Mouse (Mus musculus): ENCODE data around the gene Rassf3.

Gene Rassf3

DNA sequence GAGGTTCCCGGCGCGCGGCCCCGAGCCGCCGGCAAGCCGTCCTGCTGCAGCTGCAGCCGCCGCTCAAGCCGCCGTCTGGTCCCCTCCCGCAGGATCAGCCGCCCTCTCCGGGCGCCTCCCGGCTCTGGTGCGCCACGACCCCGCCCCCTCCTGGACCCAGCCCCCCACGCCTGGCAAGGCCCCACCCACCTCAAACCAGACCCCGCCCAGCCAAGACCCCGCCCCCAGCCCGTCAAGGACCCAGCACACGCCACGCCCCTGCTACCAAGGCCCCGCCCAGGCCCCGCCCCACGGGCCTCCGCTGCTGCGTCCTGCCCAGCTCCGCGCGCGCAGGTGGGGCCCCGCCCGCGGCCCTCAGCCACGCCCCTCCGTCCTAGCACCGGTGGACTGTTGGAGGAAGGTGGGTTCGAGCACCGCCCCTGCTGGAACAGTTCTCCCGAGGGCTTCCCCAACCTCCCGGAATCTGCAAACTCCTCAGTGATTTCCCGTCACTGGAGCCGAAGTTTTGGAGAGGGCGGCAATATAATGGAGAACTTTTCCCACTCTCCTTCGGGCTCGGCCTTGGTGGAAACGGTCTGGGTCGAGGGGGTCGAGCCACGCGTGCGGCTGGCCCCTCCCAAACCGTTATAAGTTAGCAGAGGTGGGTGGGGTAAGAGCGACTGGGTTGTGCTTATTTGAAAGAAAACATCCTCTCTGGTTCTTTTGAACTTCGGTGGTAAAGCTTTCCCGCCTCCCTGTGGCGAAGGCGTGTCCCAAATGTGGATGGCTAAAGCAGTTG is at the start of gene Rassf3:
Gene Rassf3 (minus strand): TSS at position 158 of the 778 bp plus-strand sequence.
- peak; percentile 99 for DNase-seq (ENCODE audit: low spot score)

DNA sequence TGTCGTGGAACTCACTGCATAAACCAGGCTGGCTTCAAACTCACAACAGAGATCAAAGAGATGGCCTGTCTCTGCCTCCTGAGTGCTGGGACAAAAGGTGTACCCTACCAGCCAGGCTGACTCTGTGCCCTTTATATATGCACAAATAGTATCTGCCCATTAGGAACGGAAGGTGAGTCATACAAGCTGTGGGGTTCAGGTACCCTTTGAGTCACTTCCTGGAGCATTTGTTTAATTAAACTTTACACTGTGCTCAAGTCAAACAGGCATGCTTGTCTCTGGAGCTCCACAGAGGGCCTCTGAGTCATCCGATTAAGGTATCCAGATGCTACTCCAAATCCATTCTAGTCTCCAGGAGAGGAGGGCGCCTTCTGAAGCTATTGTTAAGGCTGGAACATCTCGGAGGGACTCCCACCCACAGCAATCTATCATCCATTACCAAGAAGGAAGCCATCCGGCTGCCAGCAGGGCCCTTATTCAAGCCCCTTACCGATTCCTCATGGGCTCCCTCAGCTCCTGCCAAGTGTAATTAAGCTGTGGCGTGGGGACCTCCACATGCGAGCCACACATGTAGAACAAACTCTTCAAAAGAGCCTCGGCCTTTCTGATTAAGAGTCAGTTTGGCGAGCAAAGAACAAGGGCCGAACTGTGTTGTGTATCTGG is 44.9 kb upstream of the Rassf3 start:
- DNase-seq (ENCODE audit: low spot score), result no peak

DNA sequence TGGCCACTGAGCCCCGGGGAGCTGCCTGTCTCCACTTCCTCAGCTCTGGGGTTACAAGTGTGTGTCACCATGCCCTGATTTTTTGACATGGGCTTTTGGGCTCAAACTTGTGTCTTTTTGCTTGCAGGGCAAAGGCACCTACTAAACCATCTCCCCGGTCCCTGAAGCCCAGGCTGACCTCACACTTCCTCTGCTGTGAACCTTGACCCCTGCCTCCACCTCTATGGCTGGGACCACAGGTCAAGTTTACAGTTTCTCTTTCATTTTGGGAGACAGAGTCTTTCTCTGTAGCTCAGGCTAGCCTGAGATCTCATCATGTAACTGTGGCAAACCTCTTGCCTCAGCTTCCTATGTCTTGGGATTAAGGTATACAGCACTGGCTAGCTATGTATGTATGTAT is 43.6 kb upstream of the Rassf3 start:
- DNase-seq (ENCODE audit: low spot score), result peak; percentile 41

DNA sequence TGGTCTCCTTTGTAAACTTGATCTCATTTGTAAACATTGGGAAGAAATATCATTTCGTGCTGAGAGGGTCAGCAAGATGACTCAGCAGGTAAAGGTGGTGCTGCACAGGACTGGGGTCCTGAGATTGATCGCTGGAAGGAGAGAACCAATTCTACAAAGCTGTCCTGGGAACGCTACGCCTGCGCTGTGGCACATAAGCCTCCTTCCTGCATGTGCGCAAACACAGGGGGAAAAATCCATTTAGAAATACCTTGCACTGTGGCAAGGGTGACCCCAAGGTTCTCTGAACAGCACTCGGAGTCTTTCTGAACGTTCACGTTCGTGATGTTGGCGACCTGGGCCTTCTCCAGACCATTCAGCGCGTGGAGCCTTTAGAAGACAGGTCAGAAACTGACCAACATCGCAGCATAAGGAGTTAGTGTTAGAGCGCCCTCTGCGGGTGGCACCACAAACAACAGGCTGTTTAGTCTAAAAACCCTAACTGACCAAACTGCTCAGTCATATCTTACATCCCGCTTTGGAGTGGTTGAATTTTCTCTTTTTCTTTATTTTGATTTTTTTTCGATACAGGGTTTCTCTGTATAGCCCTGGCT is 40.0 kb upstream of the Rassf3 start:
- peak; percentile 77 for DNase-seq (ENCODE audit: low spot score)

DNA sequence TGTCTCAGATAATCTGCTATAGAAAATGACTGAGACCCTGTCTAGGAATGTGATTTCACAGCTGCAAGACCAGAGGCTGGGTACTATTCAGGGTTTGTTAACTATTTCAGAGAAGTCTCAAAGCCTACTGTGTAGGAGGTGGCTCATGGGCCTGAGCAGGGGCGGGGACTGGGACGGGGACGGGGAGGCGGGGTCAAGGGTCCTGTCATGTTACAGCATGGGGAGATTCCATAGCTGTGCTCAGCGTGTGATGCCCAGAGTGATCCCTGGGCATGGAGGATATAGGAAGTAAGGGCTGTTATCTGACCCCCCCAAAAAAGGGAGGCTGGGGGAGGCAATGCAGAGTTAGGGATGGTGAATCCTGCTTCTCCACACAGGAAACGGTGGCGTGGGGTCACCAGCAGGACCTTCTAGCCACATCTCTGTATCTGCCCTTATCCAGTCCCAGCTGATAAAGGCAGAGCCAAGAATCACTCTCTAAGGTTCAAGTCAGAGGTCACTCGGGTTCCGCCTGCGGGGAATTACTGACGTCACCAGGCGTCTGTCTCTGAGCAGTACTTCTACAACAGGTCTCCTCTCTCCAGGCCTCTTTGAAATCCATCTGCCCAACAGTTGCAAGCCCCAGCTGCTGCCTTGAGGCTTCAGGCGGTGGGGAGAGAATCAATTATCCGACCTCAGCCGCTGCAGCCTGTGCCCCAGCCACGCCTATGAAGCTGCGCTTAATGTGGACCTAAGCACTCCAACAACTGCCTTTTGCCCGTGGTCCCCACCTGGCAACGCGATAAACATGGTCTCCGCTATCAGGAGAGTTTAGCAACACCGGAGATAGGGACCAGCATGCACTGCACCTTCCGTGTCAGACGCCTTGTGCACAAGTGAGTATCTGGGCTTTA is 33.9 kb upstream of the Rassf3 start:
- peak; percentile 90 for DNase-seq (ENCODE audit: low spot score)

DNA sequence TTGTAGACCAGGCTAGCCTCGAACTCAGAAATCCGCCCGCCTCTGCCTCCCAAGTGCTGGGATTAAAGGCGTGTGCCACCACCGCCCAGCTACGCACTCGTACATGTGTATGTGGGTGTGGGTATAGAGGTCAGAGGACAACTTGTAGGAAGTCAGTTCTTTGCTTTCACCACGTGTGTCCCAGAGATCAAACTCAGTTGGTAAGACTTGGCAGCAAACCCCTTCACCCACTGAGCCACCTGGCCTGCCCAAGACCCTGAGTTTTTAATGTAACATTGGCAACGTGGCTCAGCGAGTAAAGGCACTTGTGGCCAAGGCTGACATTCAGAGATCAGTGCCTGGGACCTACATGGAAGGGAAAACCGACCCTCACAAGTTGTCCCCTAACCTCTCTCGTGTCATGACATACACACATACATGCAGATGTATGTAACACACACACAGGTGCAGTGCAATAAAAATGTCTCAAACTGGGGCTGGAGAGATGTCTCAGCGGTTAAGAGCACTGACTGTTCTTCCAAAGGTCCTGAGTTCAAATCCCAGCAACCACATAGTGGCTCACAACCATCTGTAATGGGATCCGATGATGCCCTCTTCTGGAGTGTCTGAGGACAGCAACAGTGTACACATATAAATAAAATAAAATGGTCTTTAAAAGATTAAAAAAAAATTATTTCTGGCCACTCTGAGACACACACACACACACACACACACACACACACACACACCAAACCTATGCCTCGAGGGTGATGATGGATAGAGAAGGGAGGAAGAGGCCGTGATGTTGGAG is 31.8 kb upstream of the Rassf3 start:
- DNase-seq (ENCODE audit: low spot score), result no peak

DNA sequence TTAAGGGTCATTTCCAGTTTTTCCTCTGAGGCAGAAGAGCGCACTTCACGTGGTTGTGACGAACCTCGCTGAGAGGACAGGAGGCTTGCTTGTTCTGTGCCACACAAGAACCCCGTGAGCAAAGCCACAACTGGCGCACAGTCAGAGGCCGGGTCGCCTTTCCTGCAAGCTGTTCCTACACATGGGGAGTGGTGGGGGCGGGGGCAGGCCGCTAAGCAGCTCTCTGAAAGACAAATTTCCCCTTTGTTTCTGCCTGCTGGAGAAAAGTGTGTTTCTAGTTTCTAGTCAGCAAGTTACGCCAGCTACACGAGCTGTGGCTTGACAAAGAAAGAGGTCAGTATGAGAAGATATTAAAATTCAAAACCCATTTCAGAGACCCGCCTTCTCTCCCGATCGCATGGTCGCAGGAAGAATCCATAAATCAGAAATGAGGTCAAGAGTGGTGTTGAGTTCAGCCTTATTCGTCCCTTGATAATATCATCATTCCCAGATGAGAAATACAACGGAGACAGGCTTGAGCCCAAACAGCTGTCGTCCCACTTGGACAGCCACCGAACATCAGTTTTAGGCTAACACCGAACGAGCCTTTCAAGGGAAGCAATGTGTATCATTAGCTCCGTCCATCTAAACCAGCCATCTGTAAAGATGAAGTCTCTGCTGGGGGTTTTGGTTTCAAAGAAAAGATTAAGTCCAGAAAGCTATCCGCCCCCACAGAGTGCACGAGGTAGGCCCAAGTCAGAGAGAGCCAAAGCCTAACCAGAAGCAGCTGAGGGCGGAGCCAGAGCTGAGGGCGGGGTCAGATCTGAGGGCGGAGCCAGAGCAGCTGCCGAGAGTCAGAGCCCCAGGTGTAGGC is 30.8 kb upstream of the Rassf3 start:
- peak; percentile 81 for DNase-seq (ENCODE audit: low spot score)

DNA sequence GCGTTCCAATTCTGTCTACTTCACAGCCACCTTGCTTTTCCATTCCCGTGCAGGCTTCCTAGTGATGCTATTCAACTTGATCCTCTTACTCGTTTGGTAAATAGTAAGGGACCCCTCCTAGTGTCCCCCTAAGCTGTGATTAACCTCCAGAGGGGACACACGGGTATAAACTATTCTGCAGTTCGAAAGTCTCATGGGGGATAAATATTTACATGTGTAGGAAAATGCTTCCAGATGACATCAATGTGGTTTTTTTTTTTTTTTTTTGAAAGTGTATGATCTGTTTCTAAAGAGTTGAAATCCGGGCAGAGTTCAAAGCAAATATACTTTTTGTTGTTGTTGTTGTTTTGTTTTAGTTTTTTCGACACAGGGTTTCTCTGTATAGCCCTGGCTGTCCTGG is 29.8 kb upstream of the Rassf3 start:
- no peak for DNase-seq (ENCODE audit: low spot score)

DNA sequence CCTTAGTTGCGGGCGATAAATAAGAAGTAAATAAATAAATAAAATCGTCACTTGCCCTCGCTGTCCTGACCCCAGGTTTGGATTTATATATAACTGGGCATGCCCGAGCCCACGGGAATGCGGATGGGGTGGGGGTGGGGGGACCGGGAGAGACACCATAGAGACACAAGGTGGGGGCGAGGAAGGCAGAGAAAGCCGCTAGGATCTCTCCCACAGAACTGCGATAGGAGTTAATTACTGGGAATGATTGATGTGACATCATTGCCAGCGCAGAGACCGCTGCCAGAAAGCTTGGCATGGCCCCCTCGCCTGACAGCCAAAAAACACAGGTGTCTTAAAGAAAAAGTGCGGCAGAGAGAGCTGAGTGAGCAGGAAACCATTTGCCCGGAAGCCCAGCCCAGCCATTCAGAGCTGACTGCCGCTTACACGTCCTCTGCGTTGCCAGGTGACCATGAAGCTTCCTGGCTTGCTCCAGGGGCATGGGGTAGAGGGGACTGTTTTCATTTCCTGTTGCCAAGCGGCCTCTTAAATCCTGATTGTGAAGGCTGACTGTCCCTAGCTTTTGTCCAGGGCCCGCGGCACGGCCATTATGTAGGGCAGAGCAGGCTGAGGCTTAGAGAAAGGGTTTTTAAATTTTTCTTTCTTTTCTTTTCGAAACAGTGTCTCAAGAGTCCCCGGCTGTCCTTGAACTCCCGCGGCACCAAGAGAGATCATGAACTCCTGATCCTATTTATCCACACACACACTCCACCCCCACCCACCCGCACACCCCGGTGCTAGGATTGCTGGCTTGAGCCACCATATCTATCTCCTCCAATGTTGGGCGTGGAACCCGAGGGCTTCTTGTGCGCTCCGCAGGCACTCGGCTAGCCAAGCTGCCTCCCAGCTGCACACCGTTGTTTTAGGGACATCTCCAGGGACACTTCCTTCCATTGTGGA is 29.1 kb upstream of the Rassf3 start:
- peak; percentile 85 for DNase-seq (ENCODE audit: low spot score)

DNA sequence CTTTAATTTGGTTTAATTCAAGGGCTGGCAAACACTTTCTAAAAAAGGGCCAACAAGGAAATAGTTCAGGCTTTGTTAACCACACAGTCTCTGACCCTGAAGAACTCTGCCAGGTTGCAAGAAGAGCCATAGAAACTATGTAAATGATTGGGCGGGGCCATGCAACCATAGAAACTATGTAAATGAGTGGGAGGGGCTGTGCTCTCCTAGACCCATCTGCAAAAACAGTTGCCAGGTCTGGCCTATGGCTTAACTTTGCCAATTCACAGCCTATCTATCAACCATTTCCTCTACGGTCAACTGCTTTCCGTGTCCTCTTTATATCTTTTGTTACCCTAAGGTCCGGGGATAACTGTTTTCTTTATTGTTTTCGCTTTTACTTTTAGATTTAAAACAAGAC is 25.0 kb upstream of the Rassf3 start:
- no peak for DNase-seq (ENCODE audit: low spot score)

DNA sequence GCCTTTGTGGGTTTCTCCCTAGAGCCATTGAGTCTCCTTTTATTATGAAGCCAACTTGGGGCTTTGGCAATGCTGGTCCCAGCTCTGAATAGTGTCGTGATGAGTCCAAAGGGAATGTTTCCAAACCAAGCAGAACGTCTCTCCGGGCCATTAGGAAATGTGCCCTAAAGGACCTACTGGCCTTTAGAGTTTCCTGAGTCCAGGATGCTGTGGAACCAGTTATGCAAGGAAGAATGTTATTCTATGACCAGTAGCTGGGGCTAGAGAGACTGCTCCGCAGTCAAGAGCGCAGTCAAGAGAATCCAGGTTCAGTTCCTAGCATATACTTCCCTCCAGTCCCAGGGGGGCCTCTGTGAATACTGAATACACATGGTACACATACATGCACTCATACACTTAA is 23.9 kb upstream of the Rassf3 start:
- DNase-seq (ENCODE audit: low spot score), result no peak

DNA sequence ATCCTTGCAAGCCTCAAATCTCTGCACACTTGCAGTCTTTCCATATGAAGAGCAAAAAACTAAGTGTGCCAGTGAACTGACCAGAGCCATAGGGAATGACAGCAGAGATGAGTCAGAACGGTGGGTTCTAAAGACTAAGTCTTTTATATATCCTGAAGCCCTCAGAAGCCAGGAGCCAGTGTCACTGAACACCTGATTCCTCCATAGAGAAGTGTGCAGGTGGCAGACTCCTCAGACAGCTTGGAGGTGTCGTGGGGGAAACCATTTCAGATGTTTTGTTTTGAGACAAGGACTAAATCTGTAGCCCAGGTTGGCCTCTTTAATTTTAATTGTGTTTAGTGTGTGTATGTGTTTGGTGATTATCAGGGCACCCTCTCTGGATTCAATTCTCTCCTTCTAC is 22.9 kb upstream of the Rassf3 start:
- DNase-seq (ENCODE audit: low spot score), result no peak

DNA sequence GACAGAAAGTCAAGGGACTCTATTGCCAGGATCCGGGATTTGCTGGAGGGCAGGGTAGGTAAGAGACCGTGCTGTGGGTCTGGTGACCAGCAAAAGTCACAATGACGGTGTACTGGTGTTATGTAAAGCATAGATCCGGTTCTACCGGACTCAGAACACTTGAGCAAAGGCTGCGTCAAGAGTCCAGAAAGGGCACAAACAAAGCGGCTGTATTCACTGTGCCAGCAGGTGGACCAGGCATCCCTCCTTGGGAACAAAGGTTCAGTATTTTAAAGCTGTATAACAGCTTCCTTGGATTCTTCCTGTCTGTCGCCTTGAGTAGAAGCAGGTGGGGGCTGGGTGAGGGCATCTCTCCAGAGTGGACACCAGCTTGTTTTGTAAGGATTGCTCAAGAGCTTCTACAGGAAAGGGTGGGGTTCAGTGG is 22.3 kb upstream of the Rassf3 start:
- peak; percentile 54 for DNase-seq (ENCODE audit: low spot score)

DNA sequence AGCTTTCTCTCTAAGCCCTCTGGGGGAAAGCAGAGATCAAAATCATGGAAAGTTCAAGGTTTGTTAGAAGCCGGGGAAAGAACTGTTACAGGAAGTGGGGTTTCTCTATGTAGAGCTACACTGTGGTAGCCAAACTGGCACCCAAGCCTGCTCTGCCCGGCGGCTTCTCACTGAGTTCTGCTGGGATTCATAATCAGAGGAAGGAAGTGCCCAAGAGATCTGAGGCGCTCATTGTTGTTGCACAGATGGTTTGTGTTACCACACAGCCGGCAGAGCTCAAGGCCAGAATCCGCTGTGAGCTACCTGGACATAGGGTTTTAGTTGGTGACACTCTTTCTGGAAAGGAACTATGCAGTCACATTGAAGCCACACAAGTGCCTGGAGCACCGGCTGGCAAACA is 21.8 kb upstream of the Rassf3 start:
- DNase-seq (ENCODE audit: low spot score), result no peak

DNA sequence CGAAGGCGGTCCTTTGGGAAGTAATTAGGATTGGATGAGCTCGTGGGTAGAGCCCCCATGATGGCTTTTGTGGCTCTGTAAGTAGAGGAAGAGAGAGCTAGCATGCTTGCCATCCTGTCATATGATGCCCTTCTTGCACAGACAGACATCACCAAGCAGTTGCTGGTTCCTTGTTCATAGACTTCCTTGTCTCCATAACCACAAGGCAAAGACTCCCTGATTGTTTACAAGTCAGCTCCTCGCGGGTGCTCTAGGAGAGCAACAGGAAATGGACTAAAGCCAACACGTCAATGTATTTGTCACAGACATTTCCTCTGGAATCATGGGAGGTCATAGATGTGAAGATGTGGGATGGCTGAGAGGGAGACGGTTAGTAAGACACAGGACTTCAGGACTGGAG is 20.5 kb upstream of the Rassf3 start:
- DNase-seq (ENCODE audit: low spot score), result no peak

DNA sequence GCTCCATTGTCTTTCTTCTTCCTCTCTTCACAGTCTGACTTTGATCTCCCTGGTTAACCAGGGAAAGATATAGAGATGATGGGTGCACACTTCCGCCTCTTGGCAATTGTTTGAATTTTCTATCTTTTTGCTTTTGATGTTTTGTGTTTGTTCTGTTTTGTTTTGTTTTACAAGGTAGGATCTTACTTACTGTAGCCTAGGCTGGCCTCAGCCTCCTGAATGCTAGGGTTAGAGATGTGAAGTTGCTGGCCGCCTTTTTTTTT is 17.9 kb upstream of the Rassf3 start:
- no peak for DNase-seq (ENCODE audit: low spot score)

DNA sequence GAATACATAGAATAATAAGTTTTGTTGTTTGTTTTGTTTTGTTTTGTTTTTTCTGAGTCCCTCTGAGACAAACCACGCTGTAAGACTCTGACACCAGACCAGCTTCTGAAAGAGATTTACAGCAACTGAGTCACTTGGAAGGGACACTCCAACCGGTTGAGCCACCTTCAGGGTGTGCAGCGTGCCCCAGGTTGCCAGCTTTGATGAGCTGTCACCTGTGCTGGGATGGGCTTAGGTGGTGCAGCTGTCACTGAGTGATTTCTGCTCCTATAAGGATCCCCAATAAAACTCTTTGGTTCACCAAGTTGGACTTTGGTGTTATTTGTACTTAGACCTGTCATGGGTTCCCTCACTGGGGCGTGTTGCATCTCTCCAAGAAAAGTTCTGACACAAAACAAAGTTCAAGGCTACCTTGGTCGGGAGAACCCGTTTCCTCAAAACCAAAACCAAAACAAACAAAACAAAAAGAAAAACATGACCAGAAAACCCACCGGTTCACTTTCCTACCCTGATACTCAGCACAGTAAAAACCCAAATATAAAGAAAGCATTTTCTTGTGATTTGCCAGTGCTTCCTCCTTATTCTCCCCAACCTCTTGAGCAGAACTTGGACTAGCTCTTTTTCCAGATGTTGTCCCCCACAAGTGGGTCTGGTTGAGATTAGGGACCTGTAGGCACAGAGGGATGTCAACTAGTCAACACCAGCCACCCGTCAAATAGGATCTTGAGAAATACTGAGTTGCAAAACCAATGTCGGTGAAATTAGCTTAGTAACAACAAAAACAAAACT is 17.4 kb upstream of the Rassf3 start:
- DNase-seq (ENCODE audit: low spot score), result no peak

DNA sequence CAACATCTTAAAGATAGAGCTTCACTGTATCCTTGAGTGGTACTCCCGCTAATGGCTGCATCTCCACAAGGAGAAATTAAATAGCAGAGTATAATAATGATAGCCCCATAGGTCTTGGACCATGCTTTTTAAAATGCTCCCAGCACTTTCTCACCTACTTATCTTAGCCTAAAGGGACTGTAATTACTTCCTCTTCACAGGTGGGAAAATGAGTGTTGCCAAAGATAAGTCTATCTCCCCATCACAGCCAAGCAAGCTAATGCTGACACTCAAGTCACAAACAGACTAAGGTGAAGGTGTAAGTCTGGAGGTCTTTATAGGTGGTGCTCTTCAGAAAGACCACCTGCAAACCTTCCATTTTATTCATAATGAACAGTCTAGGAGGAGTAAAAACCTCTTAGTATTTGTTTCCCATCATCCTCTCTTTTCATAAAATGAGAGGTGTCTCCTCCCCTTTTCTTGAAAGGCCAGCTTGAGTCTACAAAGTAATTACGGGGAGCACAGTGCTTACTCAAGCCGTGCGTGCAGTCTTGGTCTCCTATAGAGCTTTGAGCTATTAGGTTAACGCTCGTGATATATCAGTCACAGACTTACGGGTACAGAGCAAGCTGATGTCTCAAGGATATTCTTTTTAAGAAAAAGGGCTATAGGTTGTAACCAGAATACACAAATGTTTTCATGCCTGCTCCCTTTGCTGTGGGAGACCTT is 16.6 kb upstream of the Rassf3 start:
- DNase-seq (ENCODE audit: low spot score), result no peak
